Mouse (Mus musculus) testis, postnatal 14 days (tissue): ENCODE data around the gene Wrap53.
"Not testable (repeated sequence)": the region's sequence is repeated elsewhere in the genome, so short reads cannot be mapped to it uniquely, and the experiment has no call there.

Source experiments
- DNase-seq: peaks from one replicate; pipeline ENCODE4 v3.0.0; 2021; ENCODE audit warnings: low spot score

The Wrap53 gene

DNA sequence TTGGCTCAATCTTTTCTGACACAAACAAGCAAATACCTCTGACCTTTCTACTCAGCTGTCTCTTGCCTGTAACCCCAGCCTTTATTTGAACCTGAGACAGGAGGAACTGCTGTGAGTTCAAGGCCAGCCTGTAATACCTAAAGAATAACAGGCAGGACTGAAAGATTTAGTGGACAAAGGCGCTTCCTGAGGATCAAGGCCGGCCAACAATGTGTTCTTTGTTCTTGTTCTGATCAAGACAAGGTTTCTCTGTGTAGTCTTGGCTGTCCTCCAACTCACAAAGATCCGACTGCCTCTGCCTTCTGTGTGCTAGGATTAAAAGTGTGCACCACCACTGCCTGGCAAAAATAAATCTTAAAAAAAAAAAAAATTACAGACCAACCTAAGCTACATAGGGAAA lies 15.7 kb downstream of the Wrap53 start:
- no peak for DNase-seq

DNA sequence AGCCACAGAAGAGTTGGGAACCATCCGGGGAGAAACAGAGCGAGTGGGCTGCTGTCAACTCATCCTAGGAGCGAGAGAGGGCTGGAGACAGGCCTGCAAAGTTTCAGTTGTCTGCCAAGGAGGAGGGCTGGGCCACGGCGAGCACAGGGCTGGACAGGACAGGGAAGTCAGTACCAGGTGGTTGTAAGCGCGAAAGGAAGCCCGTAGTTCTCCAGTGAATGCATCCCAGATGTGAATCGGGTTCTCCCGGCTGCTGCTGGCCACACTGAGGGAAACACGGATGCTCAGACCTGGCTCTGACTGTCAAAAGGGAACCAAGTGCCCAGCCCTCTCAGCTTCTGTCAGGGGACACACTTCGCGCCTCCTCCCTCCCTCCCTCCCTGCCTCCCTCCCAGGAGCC lies 16.7 kb downstream of the Wrap53 start:
- no peak for DNase-seq

DNA sequence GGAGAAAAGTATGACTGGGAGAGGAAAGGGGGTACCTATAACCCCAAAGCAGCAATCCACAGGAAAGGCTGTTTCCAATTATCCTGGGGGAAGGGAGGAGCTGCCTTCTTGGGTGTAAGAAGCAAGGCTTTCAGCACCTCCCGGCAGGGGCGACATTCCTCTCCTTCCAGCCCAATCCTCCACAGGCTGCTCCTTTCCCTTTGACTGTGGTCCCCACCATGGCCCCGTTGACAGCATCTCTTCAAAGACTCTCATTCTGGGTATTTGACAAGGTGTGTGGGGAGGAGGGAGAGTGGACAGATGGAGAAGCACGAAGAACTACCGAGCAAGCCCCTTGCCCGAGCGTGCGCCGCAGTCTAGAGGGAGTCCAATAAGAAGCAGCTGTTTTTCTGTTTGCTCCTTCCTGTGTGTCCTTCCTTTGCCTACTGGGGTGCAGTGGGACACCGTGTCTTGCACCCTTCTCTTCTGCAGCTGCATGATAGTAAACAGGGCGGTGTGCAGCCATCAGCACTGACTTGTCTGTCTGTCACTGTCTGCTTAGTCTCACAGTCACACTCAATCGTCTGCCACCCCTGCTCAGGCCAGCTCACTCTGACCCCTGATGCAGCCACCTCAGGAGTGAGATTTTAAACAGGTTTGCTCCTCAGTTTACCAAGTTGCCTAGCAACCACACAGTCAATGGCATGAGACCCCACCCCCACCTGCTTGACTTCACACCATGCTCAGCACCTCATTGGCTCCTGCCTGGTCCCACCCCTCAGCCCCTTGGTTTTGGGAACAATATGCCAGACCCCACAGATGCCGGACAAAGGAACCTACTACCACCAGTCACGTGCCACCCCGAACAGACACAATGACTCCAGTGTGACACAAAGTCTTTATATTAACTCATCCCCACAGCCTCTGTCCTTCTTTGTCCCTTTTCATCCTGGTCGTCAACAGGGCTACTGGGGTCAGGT lies 18.9 kb downstream of the Wrap53 start:
- no peak for DNase-seq

DNA sequence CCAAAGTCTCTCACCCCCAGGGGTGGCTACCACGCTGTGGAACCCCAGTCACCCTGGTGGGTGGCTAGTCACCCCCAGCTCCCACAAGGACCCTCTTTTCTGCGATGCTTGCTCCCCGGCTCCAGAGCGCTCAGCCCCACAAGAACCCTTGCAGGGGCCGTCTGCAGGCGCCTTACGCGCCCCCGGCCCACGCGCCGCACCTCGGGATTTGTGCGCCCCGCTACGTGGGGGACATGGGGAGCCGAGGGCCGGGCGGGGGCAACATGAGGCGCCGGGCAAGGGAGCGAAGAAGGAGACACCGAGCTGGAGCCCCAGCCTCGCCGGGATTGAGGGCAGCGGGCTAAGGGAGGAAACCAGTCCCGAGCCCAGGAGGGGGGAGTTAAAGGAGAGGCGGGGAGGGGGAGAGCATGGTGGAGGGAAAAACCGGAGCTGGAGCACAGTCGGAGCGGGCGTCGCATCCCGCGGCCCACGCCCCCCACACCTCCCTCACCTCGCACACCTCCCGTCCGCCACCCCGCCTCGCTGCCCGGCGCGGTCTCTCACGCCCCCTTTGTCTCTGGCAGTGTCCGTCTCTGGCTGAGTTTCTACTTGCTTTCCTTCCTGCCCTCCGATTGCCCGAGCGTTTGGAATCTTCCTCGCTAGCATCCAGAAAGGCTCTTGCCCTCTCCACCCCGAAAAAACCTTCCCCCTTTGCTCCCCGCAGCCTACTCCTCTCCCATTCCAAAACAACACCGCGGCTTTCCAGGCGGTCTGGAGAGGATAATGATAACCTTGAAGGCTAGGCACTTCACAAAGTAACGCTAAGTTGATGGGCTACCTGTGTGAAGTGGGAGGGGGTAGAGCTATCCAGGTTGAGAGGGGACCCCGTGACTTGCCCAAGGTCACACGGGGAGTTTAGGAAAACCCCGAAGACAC lies 19.9 kb downstream of the Wrap53 start, which contains the start of gene Efnb3:
Efnb3 (minus strand) TSS at position 355 of the 915 bp plus-strand sequence.
- DNase-seq: peak; percentile 48

DNA sequence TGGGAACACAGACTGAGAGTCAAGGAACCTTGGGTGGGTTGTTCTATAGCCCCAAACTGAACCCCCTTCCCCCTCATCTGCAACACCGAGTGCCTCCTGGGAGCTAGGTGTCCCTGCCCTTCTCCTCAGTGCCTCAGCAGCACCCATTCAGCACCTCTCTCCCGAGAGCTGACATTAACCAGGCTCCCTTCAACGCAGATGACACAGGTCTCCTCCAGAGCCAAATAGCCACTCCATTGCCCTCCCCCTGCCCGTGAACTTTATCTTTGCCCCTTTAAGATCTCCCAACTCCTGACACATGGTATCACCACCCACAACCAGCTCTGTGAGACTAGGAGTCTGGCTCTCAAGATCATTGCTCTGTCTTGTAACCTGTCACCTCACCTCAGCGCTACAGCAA lies 20.9 kb downstream of the Wrap53 start:
- no peak for DNase-seq

DNA sequence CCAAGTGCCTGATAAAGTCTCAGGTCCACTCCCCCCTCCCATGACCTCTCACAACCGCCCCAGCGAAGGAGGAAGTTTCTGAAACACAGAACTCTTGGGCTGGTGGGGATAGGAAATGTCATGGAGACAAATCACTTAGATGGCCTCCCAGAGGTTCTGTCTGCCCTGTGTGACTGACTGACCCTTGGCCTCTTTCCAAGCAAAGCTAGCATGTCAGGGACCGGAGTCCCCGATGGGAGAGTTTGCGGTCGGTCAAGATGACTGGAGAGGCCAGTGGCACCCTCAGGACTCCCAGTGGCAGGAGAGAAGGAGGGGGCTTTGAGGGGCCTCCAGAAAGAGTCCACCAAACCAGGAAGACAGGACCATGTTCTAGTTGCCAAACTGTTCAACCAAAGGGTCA lies 21.3 kb downstream of the Wrap53 start:
- no peak for DNase-seq

DNA sequence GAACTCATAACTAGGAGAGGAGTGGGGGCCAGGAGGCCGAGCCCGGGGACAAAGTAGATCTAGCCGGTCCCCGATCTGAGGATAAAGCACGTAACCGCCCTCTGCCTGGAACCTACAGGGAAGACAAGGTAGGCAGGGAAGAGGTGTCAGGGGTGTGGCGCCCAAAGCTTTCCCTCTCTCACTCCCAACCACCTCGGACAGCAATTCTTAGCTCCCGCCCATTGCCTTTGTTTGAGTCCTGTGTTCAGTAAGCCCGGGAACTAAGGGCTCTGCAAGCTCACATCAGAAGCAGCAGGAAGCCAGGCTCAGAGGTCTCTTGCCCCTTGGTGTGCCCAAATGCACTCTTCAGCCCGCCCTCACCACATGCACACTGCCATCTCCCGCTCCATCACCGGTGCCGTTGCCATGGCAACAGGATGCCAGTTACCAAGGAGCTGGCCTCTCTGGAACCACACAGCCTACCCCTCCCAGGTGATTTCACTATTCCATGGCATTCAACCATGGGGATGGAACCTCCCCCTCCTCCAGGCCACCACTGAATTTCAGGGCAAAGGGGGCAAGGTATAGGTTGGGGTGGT lies 22.6 kb downstream of the Wrap53 start:
- no peak for DNase-seq

DNA sequence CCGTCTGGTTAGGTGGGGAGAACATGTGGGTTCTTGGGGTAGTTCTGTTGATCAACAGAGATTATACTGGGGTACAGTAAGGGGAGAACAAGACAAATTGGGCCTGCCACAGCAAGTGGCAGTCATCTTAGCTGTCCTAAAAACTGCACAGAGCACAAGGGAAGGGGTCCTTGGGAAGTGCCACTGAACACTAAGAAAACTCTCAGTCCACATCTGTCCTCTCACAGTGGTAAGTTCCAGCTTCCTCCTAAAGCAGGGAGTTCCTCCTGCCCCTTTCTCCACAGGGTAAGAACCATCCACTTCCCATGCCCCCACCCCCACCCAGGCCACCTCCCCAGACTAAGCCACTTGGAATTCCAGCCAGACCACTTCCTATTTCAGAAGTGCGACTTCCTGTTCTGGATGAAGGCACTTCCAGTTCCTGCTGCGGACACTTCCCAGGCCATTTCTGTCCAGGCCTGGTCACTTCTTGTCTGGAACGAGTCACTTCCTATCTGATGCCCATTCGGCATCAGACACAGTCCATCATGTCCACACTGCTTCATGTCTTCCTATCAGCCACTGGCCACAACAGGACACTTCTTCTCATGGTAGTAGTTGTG lies 25.4 kb downstream of the Wrap53 start:
- no peak for DNase-seq

DNA sequence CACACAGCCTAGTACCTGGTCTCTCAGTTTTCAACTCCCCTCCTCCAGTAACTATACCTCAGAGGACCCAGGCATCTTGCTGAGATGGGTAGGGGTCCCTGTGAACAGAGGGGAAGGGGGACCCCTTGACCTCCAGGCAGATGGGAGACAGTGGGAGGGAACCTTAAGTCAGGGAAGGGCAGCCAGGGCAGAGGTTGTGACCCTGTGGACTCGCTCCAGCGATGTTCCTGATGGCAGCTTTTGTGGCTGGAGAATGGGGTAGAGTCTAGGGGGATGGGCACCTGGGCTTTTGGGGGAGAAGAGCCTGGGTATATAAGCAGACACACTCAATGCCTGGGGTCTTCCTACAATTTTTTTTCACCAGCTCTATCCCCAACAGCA lies 26.7 kb downstream of the Wrap53 start:
- no peak for DNase-seq

DNA sequence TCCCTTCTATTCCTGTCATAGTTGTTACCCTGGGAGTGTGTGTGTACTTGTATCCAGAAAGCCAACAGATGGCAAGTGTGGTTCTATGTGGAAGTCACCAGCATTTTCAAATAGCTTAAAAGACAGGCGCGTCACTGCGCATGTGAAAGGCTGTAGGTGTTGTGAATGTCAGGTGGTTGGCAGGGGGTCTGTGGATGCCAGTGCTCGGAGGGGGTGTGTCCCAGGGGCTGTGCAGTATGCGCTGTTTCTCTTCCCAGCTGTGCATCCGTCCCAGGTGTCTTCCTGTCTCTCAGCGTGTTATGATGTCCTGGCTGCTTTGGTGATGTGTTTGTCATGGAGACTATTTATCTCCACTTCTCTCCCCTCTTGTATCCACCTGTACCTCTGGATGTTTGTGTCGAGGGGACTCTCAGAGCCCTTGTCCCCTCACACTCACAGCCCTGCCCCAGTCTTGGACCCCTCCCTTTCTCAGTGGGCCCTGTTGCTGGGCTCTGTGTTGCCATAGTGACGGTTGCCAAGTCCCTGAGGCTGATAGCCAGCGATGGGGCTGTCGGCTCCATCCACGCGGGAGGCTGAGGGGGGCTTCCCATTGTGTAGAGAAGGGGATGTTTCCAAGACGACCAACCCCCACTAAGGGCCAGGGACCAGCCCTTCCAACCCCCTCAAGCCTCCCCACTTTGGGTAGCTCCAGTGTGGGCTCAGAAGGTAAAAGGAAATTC lies 27.3 kb downstream of the Wrap53 start:
- no peak for DNase-seq

DNA sequence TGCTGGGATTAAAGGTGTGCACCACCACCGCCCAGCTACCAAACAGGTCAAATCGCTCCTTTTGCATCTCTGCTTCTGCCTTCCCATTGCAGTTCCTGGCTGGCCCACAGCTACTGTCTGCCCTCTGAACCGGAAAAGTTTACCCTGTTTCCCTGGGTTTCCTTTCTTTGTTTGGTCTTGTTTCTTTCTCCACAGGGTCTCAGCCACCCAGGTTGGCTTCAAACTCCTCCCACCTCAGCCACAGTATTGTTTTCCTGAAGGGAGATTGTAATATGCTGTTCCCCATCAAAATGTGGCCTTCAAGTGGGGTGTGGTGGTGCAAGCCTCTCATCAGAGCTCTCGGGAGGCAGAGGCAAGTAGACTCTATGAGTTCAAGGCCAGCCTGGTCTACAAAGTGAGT lies 28.7 kb downstream of the Wrap53 start:
- DNase-seq: no peak

DNA sequence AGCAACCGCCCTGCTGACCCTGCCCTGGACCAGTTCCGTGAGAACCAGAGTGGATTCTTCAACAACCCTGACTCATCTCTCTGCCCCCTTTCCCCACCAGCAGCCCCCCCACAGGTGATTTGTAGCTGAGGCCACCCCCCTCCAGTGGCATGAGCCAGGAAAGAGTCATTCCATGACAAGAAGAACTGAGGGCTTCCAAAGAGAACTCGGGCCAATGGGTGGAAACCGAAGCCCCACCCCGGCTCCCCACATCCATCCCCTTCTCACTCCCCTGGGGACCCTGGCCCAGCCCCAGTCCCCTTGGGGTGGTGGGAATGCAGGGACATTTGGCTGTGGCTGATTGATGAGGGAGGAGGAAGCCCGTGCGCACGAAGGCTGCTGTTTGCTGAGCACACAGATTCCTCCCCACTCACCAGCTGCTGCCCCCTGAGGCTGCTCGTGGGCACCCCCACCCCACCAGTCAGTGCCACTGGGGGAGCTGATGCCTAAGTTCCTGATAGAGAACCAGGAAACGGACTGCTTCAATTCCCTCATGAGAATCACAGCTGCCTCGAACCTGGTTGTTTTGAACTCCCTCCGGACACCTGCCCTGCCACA lies 30.9 kb downstream of the Wrap53 start, which contains the start of gene Dnah2:
Dnah2 (minus strand) TSS at position 51 of the 597 bp plus-strand sequence.
- DNase-seq: no peak

DNA sequence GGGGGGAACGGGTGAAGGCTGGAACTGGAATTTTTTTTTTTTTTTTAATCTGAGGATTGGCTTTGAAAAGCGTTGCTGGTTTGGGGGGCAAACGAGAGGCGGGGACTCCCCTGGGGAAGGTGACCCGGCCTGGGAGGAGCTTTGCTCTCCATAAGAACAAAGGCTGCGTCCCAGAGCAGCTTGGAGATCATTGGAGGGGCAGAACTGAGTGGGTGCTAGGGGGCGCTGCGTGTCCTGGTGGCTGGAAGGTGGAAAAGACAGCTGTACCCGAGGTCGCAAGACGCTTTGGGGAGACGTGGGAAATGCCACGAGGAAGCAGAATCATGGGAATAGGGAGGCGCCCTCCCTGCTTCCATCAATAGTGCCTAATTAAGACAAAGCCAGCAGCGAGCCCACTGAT lies 33.0 kb downstream of the Wrap53 start:
- DNase-seq: no peak

DNA sequence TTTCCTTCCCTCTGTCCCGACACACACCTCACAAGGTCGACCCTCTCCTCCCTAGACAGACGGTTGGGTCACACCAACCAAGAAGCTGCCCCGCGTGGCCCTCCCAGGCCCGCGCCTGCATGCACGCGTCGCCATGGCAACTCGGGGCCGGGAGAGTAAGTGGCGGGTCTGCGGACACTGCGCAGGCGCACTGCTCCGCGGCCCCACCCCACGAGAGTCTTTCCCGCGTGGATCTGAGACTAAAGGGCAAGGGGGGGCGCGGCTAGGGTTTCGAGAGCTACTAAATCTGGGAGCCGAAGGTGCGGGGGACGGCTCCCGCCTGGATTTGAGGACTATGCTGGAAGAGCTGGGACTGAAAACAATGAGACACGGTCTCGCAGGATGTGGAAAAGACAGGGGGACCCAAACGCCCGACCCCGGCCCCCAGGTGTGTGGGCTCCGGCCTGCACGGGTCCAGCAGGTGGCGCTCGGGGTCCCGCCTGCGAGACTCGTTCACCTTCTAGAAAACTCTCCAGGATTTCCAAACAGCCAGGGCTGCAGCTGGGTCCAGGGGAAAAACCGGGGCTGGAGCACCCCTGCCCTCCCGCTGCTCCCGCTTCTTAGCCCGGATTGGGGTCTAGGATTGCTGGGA lies 33.5 kb downstream of the Wrap53 start:
- peak; percentile 86 for DNase-seq

DNA sequence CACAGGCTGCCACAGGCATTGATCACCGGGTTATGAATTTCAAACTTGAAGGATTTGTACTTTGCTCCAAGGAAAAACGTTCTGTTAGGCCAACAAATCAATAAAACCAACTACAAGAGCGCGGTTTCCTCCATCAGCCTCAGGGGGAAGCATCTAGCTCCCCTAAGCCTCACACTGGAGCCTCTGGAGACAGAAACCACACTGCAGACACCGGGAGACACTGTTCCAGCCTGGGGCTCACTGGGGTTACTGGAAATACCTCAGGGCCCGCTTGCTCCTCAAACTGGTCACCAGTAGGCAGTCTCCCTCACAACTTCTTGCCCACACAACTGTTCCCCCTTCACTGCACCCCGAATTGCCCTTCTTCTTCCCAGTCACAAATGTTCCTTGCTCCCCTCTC lies 34.1 kb downstream of the Wrap53 start:
- DNase-seq: no peak

DNA sequence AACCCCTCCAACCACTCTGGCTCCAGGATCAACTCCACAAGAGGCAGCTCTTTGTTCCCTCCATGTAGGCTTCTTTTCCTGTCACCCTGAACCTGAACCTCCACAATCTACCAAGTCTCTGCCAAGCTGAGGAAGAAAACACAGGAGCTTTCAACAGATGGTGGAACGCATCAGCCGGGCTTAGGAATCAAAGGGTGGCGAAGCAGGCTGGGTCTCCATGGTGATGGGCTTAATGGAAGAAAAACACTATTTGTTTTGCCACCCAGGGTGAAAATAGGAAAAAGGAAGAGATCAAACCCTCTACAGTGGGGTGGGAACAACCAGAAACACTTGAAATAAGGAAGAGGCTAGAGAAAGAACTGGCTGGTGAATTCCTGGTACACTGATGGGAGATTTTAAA lies 36.5 kb downstream of the Wrap53 start:
- DNase-seq: no peak

DNA sequence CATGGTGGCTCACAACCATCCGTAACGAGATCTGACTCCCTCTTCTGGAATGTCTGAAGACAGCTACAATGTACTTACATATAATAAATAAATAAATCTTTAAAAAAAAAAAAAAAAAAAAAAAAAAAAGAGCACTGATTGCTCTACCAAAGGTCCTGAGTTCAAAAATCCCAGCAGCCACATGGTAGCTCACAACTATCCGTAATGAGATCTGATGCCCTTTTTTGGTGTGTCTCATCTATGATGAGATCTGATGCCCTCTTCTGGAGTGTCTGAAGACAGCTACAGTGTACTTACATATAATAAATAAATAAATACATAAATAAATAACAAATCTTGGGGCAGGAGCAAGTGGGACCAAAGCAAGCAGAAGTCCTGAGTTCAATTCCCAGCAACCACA lies 38.3 kb downstream of the Wrap53 start:
- DNase-seq: not testable (repeated sequence)

DNA sequence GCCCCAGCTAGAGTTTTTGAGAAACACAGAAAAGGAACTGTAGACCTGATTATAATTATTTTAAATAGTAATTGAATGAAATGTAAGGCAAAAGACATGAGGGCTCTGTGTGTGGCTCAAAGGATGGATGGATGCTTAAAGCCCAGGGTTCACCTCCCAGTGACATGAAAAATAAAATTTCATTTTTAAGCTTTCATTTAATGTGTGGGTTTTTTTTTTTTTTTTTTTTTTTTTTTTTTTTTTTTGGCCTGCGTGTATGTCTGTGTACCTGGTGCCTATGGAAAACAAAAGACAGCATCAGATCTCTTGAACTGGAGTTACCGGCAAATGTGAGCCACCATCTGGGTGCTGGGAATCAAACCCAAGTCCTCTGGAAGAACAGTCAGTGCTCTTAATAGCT lies 39.4 kb downstream of the Wrap53 start:
- DNase-seq: no peak

DNA sequence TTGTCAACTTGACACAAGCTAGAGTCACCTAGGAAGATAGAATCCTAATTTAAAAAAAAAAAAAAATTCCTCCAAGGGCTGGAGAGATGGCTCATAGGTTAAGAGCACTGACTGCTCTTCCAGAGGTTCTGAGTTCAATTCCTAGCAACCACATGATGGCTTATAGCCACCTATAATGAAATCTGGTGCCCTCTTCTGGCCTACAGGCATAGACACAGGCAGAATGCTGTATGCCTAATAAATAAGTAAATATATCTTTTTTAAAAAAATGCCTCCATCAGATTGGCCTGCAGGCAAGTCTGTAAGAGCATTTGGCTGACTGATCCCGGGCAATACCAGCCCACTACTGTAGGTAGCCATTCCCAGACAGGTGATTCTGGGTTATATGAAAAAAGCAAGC lies 45.1 kb downstream of the Wrap53 start:
- no peak for DNase-seq

DNA sequence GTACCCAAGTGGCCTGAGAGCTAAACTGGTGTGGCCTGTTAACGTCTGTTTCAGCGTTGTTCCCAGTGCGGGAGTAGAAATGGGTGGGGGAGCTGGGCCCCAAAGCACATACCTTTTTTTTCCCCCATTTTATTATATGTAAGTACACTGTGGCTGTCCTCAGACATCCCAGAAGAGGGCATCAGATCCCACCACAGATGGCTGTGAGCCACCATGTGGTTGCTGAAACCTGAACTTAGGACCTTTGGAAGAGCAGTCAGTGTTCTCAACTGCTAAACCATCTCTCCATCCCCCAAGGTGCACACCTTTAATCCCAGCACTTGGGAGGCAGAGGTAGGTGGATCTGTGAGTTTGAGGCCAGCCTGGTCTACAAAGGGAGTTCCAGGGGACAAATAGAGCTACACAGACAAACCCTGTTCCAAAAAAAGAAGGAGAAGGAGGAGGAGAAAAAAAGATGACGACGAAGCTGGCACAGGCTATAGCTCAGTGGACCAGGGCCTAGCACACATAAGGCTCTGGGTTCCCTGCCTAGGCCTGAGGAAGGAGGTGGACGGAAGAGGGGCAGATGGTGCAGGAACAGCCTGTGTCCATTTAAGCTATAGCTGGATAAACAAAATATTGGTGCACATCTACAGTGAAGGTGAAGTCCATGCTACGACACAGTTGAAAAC lies 47.4 kb downstream of the Wrap53 start:
- DNase-seq: no peak
